In the genomic region with DNA sequence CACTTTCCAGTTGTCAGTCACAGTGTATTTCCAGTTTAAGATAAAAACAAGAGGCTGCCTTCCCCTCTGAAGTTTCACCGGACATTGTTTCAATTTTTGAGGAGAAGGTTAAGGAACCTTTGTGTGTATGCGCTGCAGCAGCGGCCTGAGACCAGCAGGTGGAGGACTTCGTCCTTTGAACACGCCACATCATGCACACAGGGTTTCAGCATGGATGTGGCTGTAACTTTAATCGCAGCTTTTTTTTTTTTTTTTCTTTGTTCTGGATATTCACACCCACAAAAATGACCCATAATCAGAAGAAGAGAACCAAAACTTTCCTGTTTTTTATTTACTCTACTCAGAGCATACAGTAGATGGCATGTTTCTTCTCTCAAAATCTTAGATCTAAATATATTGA, we compare ENCODE assay signal across 8 mouse cellular contexts. TPM values are rescaled to one million over a fixed set of nuclear protein-coding genes. Genes with fewer than 3 reads are reported as not detected.
DNase-seq lines count a peak whose midpoint lies in the region; ATAC-seq and TF ChIP-seq lines count a peak whose summit lies in the region.
"Had no signal": no experiment of that assay in that cellular context is flagged by ENCODE, and none has a peak within 500 bp of the region (broad histone marks: within the 10 kb centered on the region; RNA-seq: fewer than 3 reads in every experiment).

No protein-coding gene starts in this region.

- H3K4me1 ChIP-seq in ES-Bruce4 (ENCODE audit: control insufficient read depth, insufficient read depth, low read length) = no peaks in the 10 kb centered on the region
- H3K4me1 ChIP-seq in forebrain, postnatal 0 days (ENCODE audit: insufficient read depth) = peaks cover 5% of the 10 kb centered on the region; the same call in 1 of the 2 replicates
- H3K4me1 ChIP-seq in kidney, embryonic 15.5 days = peaks cover 10% of the 10 kb centered on the region
- no peaks in the 10 kb centered on the region for H3K4me1 ChIP-seq in stomach, postnatal 0 days (replicated peaks; ENCODE audit: control insufficient read depth, insufficient read depth)

- no peak for TF ChIP-seq EP300 in ES-Bruce4 (IDR thresholded peaks at IDR 0.05; ENCODE audit: insufficient read depth, low read depth, low read length)
- TF ChIP-seq EP300 in stomach, postnatal 0 days (optimal IDR thresholded peaks at IDR 0.05) = no peak

- no peak overlapping the region for H3K27ac ChIP-seq in ES-Bruce4 (ENCODE audit: insufficient read depth, low read length)
- no peak overlapping the region; the same call in 1 of the 2 replicates for H3K27ac ChIP-seq in forebrain, postnatal 0 days (ENCODE audit: low read depth, low read length)
- H3K27ac ChIP-seq in kidney, embryonic 15.5 days = no peak overlapping the region
- H3K27ac ChIP-seq in stomach, postnatal 0 days (replicated peaks) = no peak overlapping the region
- H3K27ac ChIP-seq: limb, embryonic 15.5 days had no signal

- H3K9ac ChIP-seq in ES-Bruce4 (ENCODE audit: low read depth, poor library complexity, severe bottlenecking) = no peak overlapping the region
- no peak overlapping the region for H3K9ac ChIP-seq in forebrain, postnatal 0 days
- H3K9ac ChIP-seq in kidney, embryonic 15.5 days = no peak overlapping the region
- no peak overlapping the region for H3K9ac ChIP-seq in stomach, postnatal 0 days (ENCODE audit: low read length)

- no peak overlapping the region for H3K4me2 ChIP-seq in forebrain, postnatal 0 days (ENCODE audit: low read depth)
- no peak overlapping the region for H3K4me2 ChIP-seq in kidney, embryonic 15.5 days
- H3K4me2 ChIP-seq in stomach, postnatal 0 days (replicated peaks; ENCODE audit: low read depth) = no peak overlapping the region

- no peak overlapping the region for H3K4me3 ChIP-seq in ES-Bruce4 (ENCODE audit: low read depth, low read length)
- H3K4me3 ChIP-seq in forebrain, postnatal 0 days (ENCODE audit: low read depth, low read length) = no peak overlapping the region
- no peak overlapping the region for H3K4me3 ChIP-seq in kidney, embryonic 15.5 days (replicated peaks)
- no peak overlapping the region for H3K4me3 ChIP-seq in stomach, postnatal 0 days (ENCODE audit: low read depth, low read length)

- no peaks in the 10 kb centered on the region for H3K36me3 ChIP-seq in ES-Bruce4 (ENCODE audit: control insufficient read depth, insufficient read depth, low read length, poor library complexity, severe bottlenecking)
- H3K36me3 ChIP-seq in forebrain, postnatal 0 days (ENCODE audit: insufficient read depth) = no peaks in the 10 kb centered on the region
- H3K36me3 ChIP-seq in kidney, embryonic 15.5 days = no peaks in the 10 kb centered on the region
- H3K36me3 ChIP-seq in stomach, postnatal 0 days (ENCODE audit: control insufficient read depth, insufficient read depth, low read length) = no peaks in the 10 kb centered on the region
- H3K36me3 ChIP-seq: limb, embryonic 15.5 days had no signal

- no peak for TF ChIP-seq POLR2A in ES-Bruce4 (IDR thresholded peaks at IDR 0.05; ENCODE audit: insufficient read depth, low read length)

- DNase-seq in B cell, adult 2 months = peak; percentile 28 to 29
- DNase-seq in cerebellum, adult 8-10 months = peak; percentile 19
- DNase-seq in forebrain, postnatal 0 days = peak; percentile 78
- peak; percentile 73 for DNase-seq in stomach, postnatal 0 days (ENCODE audit: low spot score)

- no peaks in the 10 kb centered on the region for H3K27me3 ChIP-seq in ES-Bruce4 (ENCODE audit: control insufficient read depth, insufficient read depth, low read length, poor library complexity, severe bottlenecking)
- no peaks in the 10 kb centered on the region for H3K27me3 ChIP-seq in forebrain, postnatal 0 days (ENCODE audit: insufficient read depth, low read length)
- no peaks in the 10 kb centered on the region for H3K27me3 ChIP-seq in kidney, embryonic 15.5 days
- no peaks in the 10 kb centered on the region for H3K27me3 ChIP-seq in stomach, postnatal 0 days (ENCODE audit: control insufficient read depth, insufficient read depth, low read length)
- H3K27me3 ChIP-seq: limb, embryonic 15.5 days had no signal

- peaks cover 5% of the 10 kb centered on the region; the same call in 1 of the 2 replicates for H3K9me3 ChIP-seq in ES-Bruce4 (replicated peaks; ENCODE audit: control insufficient read depth, insufficient read depth, low read length, poor library complexity, severe bottlenecking)
- no peaks in the 10 kb centered on the region for H3K9me3 ChIP-seq in forebrain, postnatal 0 days (ENCODE audit: low read length)
- H3K9me3 ChIP-seq in kidney, embryonic 15.5 days (replicated peaks) = no peaks in the 10 kb centered on the region
- no peaks in the 10 kb centered on the region for H3K9me3 ChIP-seq in stomach, postnatal 0 days (ENCODE audit: control insufficient read depth, low read length)
- H3K9me3 ChIP-seq: limb, embryonic 15.5 days had no signal

- ATAC-seq in forebrain, postnatal 0 days = peak; percentile 79
- peak; percentile 78 for ATAC-seq in kidney, embryonic 15.5 days (replicated peaks; ENCODE audit: low FRiP score)
- peak; percentile 77 for ATAC-seq in megakaryocyte progenitor cell, adult 5-6 weeks (replicated peaks; ENCODE audit: poor library complexity)
- peak; percentile 83 for ATAC-seq in stomach, postnatal 0 days (ENCODE audit: low FRiP score, low TSS enrichment)

- 4% methylated on average over 6 of the region's 6 CpGs for WGBS in forebrain, postnatal 0 days
- 15% methylated on average over 6 of the region's 6 CpGs for WGBS in kidney, embryonic 15.5 days
- 5% methylated on average over 6 of the region's 6 CpGs for WGBS in stomach, postnatal 0 days

- peak; percentile 53 for TF ChIP-seq CTCF in ES-Bruce4 (IDR thresholded peaks at IDR 0.05; ENCODE audit: low read depth, low read length)
- TF ChIP-seq CTCF in forebrain, postnatal 0 days (IDR thresholded peaks at IDR 0.05; ENCODE audit: low read depth) = peak; percentile 85
- peak; percentile 92 for TF ChIP-seq CTCF in stomach, postnatal 0 days (IDR thresholded peaks at IDR 0.05; ENCODE audit: low read depth)

RNA-seq across cellular contexts. Expression of a gene that starts 3.1 kb away (rescaled TPM):
- 3.6 and 4.8 TPM in 2 replicates for polyA plus RNA-seq in ES-Bruce4 (2011; ENCODE audit: insufficient read depth, insufficient read length, low read depth, missing spikeins)
- 5.7 and 8.2 TPM in 2 replicates for total RNA-seq in forebrain, postnatal 0 days (2014; rRNA removed)
- polyA plus RNA-seq in forebrain, postnatal 0 days (2015; fragmentation: Nextera tagmentation; extraction: Ambion mirVana) = 5.6 and 6.3 TPM in 2 replicates
- polyA plus RNA-seq in kidney, embryonic 15.5 days (2015; fragmentation: Nextera tagmentation; extraction: Ambion mirVana) = 37.6 and 38.5 TPM in 2 replicates
- total RNA-seq in megakaryocyte progenitor cell, adult 5-6 weeks (2015) = 49.7 and 62.0 TPM in 2 replicates
- total RNA-seq in megakaryocyte progenitor cell, adult 5-6 weeks (2017) = 112 and 130 TPM in 2 replicates
- polyA plus RNA-seq in stomach, postnatal 0 days (2015; fragmentation: Nextera tagmentation; extraction: Ambion mirVana) = 18.3 and 20.0 TPM in 2 replicates

Comparison
In these comparisons a context has a peak if more than half of its experiments do, and no peak if none do; other contexts are left out.
1. DNase-seq: peak in every context shown above with its lines; median percentile 78 in forebrain, postnatal 0 days; 73 in stomach, postnatal 0 days; 28 in B cell, adult 2 months; 19 in cerebellum, adult 8-10 months.